Mouse (Mus musculus) ovary, adult 10 weeks (tissue): ENCODE measurements around the gene 1700067P10Rik. TPM values are rescaled to one million over a fixed set of nuclear protein-coding genes. Genes with fewer than 3 reads are reported as not detected.

Experiments
- polyA plus RNA-seq: library from polyadenylated mRNA; stranded (reverse); fragments of 350-450 nt; fragmentation: Illumina TruSeq; extraction: RNeasy Lipid Tissue Mini Kit (QIAGEN cat#74804); gene quantifications from one replicate; pipeline ENCODE4 v1.2.3, GENCODE M21; 2014

Gene 1700067P10Rik
- not detected for polyA plus RNA-seq

GRCm38 (mm10) chr17:48089019-48089418 lies at the start of gene 1700067P10Rik:
TSS of gene 1700067P10Rik (plus strand) at chr17:48089319.

Other genes with a start within 250 kb of the 1700067P10Rik start
- gene Foxp4, start 164.7 kb upstream of the 1700067P10Rik start, polyA plus RNA-seq: 0.20 TPM
- gene 1700122O11Rik, start 51.0 kb upstream of the 1700067P10Rik start, polyA plus RNA-seq: not detected
- not detected for gene 9830107B12Rik, start 56.9 kb downstream of the 1700067P10Rik start, polyA plus RNA-seq
- gene A530064D06Rik, start 78.0 kb downstream of the 1700067P10Rik start, polyA plus RNA-seq: 0.97 TPM
- not detected for gene Trem1, start 143.4 kb downstream of the 1700067P10Rik start, polyA plus RNA-seq
- not detected for gene Trem3, start 158.5 kb downstream of the 1700067P10Rik start, polyA plus RNA-seq
- gene Treml4, start 175.0 kb downstream of the 1700067P10Rik start, polyA plus RNA-seq: not detected
- gene Treml2, start 210.2 kb downstream of the 1700067P10Rik start, polyA plus RNA-seq: not detected
- gene B430306N03Rik, start 226.8 kb downstream of the 1700067P10Rik start, polyA plus RNA-seq: 0.86 TPM